Mouse (Mus musculus): Measurements from ENCODE around the gene Itpr3.
A peak's percentile ranks its signal among the peaks of the same experiment; 100 is the strongest.

The Itpr3 gene

DNA sequence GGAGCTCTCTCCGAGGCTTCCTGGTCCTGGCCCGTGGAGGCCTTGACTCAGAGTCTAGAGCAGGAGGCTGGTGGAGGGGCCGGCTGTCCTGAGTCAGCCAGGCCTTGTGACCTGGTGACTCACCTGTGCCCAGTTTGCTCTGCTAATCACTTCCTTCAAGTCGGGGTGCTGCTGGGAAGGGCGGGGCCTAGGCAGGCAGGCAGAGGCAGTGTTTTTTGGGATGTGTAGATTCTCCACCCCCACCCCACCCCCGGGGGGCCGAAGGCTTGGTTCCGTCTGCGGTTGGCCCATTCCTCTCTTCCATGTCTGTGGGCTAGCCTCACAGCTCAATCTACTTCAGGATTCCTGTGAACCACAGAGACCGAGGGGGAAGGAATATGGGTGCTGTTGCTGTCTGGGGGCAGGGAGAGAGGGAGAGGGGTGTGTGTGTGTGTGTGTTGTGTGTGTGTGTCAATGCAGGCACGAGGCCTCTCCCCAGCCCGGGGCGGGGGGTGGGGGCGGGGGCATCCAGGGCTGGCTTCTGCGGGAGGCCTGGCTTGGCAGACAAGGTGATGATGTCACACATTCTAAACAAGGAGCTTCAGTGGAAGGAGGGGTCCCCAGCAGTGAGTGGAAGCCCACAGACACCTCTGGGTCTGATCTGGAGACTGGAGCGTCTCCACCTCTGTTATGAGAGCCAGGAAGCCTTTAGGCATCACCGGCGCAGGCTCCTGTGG, 18.6 kb upstream of the Itpr3 start:
- DNase-seq (ENCODE audit: low read depth) = no peak

- DNase-seq (ENCODE audit: low read depth) = no peak
Measured at GRCm38 (mm10) chr17:27039432-27040102, 17.5 kb upstream of the Itpr3 start.

- no peak for DNase-seq (ENCODE audit: low read depth)
Measured at GRCm38 (mm10) chr17:27040304-27041045, 16.6 kb upstream of the Itpr3 start.

- no peak for DNase-seq (ENCODE audit: low read depth)
Measured at GRCm38 (mm10) chr17:27041046-27041786, 15.9 kb upstream of the Itpr3 start.

- no peak for DNase-seq (ENCODE audit: low read depth)
Measured at GRCm38 (mm10) chr17:27041787-27042055, 15.4 kb upstream of the Itpr3 start.

DNA sequence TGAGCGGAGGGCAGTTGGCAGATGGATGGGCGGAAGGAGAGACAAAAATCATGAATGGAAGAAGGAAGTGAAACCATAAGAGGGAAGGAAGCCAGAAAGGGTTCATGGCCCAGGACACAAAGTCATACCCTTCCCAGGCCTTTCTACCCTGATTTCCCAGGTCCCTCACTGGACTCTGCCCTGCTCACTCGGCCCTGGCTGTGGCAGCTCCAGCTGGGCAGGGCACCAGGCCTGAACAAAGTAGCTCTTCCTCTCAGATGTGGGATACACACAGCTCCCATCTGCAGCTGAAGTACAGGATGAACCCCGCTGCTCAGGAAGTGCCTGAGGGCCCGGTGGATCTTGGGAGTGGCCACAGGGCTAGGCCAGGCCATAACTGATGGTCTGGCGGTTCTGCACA, 14.3 kb upstream of the Itpr3 start:
- no peak for DNase-seq (ENCODE audit: low read depth)

GRCm38 (mm10) chr17:27045164-27045563, 11.9 kb upstream of the Itpr3 start:
- no peak for DNase-seq (ENCODE audit: low read depth)

DNA sequence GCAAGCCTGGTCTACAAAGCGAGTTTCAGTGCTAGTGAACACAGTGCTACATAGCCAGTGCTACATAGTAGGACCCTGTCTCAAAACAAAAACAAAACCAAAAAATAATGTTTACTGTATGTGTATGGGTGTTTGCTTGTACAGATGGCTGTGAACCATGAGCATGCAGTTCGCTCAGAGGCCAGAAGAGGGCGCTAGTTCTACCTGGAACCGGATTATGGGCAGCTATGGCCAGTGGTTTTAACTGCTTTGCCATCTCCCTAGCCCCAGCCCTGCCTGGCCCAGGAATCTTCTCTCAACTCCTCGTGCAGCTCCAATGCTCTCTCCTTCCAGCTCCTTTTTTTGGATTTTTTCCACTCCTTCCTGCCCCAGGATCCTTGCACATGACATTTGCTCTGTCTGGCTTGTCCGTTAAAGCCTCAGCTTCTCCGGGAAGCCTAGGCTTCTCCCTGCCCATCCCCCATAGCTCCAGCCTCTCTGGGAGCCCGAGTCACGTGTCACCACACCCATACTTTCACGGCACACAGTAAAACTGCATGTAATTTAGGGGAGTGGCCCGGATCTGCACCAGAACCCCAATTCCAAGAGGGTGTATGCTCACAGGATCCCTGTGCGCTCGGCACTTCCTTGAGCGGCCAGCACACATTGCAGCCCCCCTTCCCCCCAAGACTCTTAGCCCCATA, 9.2 kb upstream of the Itpr3 start:
- peak; percentile 55 for DNase-seq (ENCODE audit: low read depth)

DNA sequence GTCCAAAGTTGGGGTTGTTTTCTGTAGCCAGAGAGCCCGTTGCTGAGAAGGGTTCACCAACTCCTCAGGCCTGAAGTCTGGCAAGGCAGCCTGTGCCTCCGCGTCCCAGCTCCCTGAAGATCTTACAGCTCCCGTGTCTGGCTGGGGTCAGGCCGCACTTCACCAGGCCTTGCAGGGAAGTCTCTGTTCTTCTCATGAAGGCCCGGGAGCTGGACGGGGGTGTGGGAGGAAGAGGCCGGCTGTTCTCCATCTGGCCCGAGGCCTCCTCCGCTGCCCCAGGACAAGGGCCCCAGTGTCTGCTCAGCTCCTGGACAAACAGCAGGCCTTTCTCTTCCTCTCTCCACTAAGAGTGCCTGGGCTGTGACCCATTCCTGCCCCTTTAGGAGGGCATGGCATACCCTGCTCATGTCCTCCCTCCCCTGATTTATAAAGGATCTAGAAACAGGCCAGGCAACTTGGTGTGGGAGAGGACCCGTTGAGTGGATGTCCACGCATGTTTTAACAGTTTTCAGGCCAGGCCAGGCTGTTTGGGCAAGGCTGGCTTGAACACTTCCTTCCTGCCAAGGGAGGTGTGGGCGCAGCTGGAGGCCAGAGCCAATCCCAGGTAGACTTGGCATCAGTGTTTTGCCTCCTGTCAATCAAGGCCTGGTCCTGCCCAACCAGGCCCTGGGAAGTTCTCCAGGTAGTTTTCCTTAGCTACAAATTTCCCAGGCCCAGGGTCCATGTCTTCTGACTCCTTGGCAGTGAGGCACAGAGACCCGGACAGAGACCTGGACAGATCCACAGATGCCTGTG, 8.5 kb upstream of the Itpr3 start:
- no peak for DNase-seq (ENCODE audit: low read depth)

DNA sequence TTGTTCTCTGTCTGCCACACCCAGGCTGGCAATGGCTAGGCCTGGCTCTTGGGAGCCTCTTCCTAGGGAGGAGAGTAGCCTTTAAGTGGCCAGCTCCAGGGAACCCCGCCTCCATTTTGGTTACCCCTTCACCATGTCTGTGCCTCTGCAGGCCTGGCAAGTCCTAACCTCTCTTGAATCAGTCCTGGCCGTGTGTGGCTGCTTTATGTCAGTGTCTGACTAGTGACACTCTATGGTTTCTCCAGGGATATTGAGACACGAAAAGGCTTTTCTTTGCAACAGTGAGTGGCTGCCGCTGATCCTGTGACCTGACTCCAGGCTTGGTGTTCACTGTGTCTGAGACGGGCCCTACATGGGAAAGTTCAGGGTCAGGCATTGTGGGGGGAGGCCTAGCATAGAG, 6.3 kb upstream of the Itpr3 start:
- no peak for DNase-seq (ENCODE audit: low read depth)

DNA sequence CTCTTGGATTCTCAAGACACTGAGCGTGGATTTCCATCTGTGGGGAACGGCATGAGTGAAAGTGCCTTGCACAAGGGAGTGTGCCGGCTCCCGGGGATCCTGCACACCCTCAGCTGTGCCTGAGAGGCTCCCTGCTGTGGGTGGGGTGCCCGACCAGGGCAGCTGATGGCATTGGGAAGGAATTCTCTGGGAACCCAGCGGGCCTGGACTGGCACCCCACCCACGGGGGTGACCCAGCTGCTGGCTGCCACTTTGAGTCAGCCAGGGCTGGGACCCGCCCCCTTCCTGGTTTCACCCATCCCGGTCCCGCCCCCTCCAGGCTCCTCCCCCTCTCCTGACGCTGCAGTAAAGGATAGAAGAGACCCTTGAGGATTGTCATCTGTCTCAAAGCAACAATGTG, 5.6 kb upstream of the Itpr3 start:
- peak; percentile 81 for DNase-seq (ENCODE audit: low read depth)

DNA sequence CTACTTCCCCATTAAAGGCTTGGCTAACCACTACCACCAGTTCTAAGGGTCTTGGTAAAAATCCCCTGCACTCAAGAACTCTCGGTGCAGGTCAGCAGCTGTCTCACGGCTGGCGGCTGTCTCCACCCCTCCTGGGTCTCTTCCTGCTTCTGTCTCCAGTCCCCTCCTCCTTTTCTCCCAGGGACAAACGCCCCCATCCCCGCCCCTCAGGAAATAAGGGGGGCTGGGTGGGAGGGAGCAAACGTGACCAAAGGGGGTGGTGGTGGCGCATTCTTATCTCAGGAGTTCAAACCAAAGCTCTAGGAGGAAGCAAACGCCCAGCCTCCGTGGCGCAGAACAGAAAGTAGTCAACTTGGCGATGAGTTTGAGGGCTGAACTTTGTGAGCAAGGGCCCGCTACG, 934 bp upstream of the Itpr3 start:
- peak; percentile 95 for DNase-seq (ENCODE audit: low read depth)

- peak; percentile 65 for DNase-seq (ENCODE audit: low read depth)
Measured at GRCm38 (mm10) chr17:27057517-27058055, 482 bp downstream of the Itpr3 start.

- DNase-seq (ENCODE audit: low read depth) = no peak
Measured at GRCm38 (mm10) chr17:27060698-27061097, 3.6 kb downstream of the Itpr3 start.

DNA sequence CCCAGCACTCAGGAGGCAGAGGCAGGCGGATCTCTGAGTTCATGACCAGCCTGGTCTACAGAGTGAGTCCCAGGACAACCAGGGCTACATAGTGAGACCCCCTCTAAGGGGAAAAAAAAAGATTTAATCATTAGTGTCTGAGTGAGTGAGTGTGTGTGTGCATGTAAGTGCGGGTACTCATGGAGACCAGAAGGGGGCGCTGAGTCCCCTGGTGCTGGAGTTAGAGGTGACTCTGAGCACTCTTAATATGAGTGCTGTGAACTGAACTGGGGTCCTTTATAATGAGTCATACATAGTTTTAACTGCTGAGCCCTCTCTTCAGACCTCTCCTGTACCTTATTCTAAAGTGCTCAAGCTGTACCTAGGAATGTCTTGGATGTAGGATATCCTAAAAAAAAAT, 4.6 kb downstream of the Itpr3 start:
- peak; percentile 25 for DNase-seq (ENCODE audit: low read depth)

DNA sequence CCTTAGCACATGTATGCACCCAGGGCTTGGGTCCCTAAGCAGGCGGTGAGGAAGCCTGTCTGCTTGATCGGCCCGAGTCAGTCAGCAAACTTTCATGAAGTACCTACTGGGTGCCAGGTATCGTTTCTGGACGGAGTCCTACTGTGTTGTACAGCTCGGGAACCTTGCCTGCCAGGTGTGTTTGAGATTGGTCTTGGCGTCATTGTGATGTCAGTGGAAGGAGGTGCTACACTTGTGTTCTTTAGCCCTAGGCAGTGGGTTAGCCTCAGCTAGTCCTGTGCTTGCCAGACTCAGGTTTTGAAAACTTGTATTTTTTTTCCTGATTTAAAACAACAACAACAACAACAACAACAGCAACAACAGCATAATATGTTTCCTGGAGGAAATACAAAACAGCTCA, 5.6 kb downstream of the Itpr3 start:
- no peak for DNase-seq (ENCODE audit: low read depth)

DNA sequence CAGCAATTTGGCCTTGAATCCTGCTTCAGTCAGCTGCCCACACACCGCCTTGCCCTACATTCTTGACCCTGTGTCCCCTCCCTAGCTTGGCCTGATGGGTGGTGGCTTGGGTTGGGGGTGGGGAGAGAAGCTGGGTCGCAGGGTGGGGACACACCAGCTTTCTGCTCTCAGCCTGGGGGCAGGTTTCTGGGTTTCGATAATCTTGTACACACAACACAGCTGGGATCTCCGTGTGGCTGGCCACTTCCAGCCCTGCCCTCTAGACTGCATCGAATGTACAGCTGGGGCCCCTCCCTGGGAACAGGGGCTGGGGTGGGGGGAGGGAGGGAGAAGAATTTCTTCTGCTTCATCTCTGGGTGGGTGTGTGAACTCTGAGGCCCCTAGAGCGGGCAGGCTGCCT, 6.6 kb downstream of the Itpr3 start:
- no peak for DNase-seq (ENCODE audit: low read depth)

GRCm38 (mm10) chr17:27064195-27064594, 7.1 kb downstream of the Itpr3 start:
- DNase-seq (ENCODE audit: low read depth) = no peak

- DNase-seq (ENCODE audit: low read depth) = no peak
Measured at GRCm38 (mm10) chr17:27066065-27066464, 9.0 kb downstream of the Itpr3 start.

- no peak for DNase-seq (ENCODE audit: low read depth)
Measured at GRCm38 (mm10) chr17:27069071-27069470, 12.0 kb downstream of the Itpr3 start.

GRCm38 (mm10) chr17:27070913-27071312, 13.8 kb downstream of the Itpr3 start:
- no peak for DNase-seq (ENCODE audit: low read depth)
